Mouse (Mus musculus) neural tube, embryonic 14.5 days (tissue): Measurements from ENCODE around the gene Atp5h. TPM values are rescaled to one million over a fixed set of nuclear protein-coding genes. Genes with fewer than 3 reads are reported as not detected.

Experiments used
- ATAC-seq: fragments of 200-750 bp; cut with Nextera tagmentation; 2 replicates; pipeline ENCODE4 v1.8.0; 2017; ENCODE audit warnings: low read depth, mild to moderate bottlenecking, moderate TSS enrichment, moderate library complexity
- H3K27ac ChIP-seq: fragments of 300-500 bp; sonication (generic); 2 replicates; pipeline ENCODE4 v1.5.1; 2014; ENCODE audit warnings: low read depth, mild to moderate bottlenecking, control low read depth, low read length, moderate library complexity, mixed read lengths
- H3K27me3 ChIP-seq: fragments of 300-500 bp; sonication (generic); 2 replicates; pipeline ENCODE4 v1.6.1; 2014; ENCODE audit warnings: low read length; ENCODE audit not compliant: control insufficient read depth, insufficient read depth
- H3K36me3 ChIP-seq: fragments of 300-500 bp; sonication (generic); 2 replicates; pipeline ENCODE4 v1.6.1; 2014; ENCODE audit warnings: low read length, mixed read lengths; ENCODE audit not compliant: control insufficient read depth, insufficient read depth
- H3K4me1 ChIP-seq: fragments of 300-500 bp; sonication (generic); 2 replicates; pipeline ENCODE4 v1.6.1; 2014; ENCODE audit warnings: low read length; ENCODE audit not compliant: control insufficient read depth, insufficient read depth
- H3K4me2 ChIP-seq: fragments of 300-500 bp; sonication (generic); 2 replicates; pipeline ENCODE4 v1.6.1; 2014; ENCODE audit warnings: mild to moderate bottlenecking, low read depth, low read length, control low read depth
- H3K4me3 ChIP-seq: fragments of 300-500 bp; sonication (generic); 2 replicates; pipeline ENCODE4 v1.5.1; 2014; ENCODE audit warnings: low read depth, low read length, control low read depth, mixed read lengths
- H3K9ac ChIP-seq: fragments of 300-500 bp; sonication (generic); replicated peaks from 2 replicates; pipeline ENCODE4 v1.6.1; 2014; ENCODE audit warnings: low read depth, mild to moderate bottlenecking, control low read depth, low read length, mixed read lengths
- H3K9me3 ChIP-seq: fragments of 300-500 bp; sonication (generic); 2 replicates; pipeline ENCODE4 v1.6.1; 2016; ENCODE audit warnings: low read length; ENCODE audit not compliant: control insufficient read depth
- WGBS: fragments of 180-500 bp; shearing (Covaris S2); extraction: QIAGEN DNeasy Blood & Tissue Kit; methylation state at CpG from one replicate; pipeline ENCODE4 v1.1.7; 2014; 5-methylcytosine and 5-hydroxymethylcytosine counted together
- microRNA-seq: library from miRNA; unstranded; fragments of <30 nt; microRNA quantifications from one replicate; pipeline ENCODE4, GENCODE M21; 2016
- polyA plus RNA-seq: library from polyadenylated mRNA; unstranded; fragments of >200 nt; fragmentation: Nextera tagmentation; extraction: Ambion mirVana; gene quantifications from 2 replicates; pipeline ENCODE4 v1.2.1, GENCODE M21; 2014

Gene Atp5h
- polyA plus RNA-seq, 1 experiment from 2014 or later, result 1,005 TPM

GRCm38 (mm10) chr11:115370368-115370767 lies 49.4 kb downstream of the Atp5h start:
- ATAC-seq, result no peak
- Histone ChIP-seq H3K9ac (no peak overlapping the region), H3K4me1 (0 out of 2 replicates have a peak, but pooled peaks cover 7% of the 10 kb centered on the region), H3K4me2 (no peak overlapping the region), H3K9me3 (no peaks in the 10 kb centered on the region), H3K27ac (no peak overlapping the region), H3K4me3 (no peak overlapping the region), H3K27me3 (no peaks in the 10 kb centered on the region; the same call in 1 of the 2 replicates), H3K36me3 (no peaks in the 10 kb centered on the region)
- WGBS, result 53% methylated on average over 7 of the region's 7 CpGs

- peak within 1 kb of the TSS; percentile 74 for H3K27ac ChIP-seq
- H3K9me3 ChIP-seq, result no peaks in the 10 kb centered on the region
- no peaks in the 10 kb centered on the region for H3K27me3 ChIP-seq
- H3K4me3 ChIP-seq, result peak within 1 kb of the TSS; percentile 69
- H3K4me2 ChIP-seq, result peak within 1 kb of the TSS; percentile 89
- no peaks in the 10 kb centered on the region for H3K36me3 ChIP-seq
- ATAC-seq, result peak; percentile 78
- no peaks in the 10 kb centered on the region for H3K4me1 ChIP-seq
- under 1% methylated on average over 39 of the region's 39 CpGs for WGBS
- H3K9ac ChIP-seq, result peak within 1 kb of the TSS; percentile 65
Measured at GRCm38 (mm10) chr11:115367395-115367944, 52.3 kb downstream of the Atp5h start, which contains the start of gene Hid1. Hid1 (minus strand) TSS chr11:115367756.

GRCm38 (mm10) chr11:115366706-115367394 lies 52.9 kb downstream of the Atp5h start:
- under 1% methylated on average over 28 of the region's 28 CpGs for WGBS
- Histone ChIP-seq H3K27ac (peak overlapping the region; percentile 74), H3K36me3 (no peaks in the 10 kb centered on the region), H3K4me2 (peak overlapping the region; percentile 89), H3K4me1 (no peaks in the 10 kb centered on the region), H3K9ac (peak overlapping the region; percentile 65), H3K9me3 (no peaks in the 10 kb centered on the region), H3K27me3 (no peaks in the 10 kb centered on the region), H3K4me3 (peak overlapping the region; percentile 69)
- ATAC-seq, result peak; percentile 72

- Histone ChIP-seq H3K4me1 (no peaks in the 10 kb centered on the region), H3K9ac (peak overlapping the region; percentile 65)
Measured at GRCm38 (mm10) chr11:115366039-115366705, 53.6 kb downstream of the Atp5h start.

More at GRCm38 (mm10) chr11:115366039-115366705, 53.6 kb downstream of the Atp5h start:
- Histone ChIP-seq H3K27me3 (no peaks in the 10 kb centered on the region), H3K9me3 (no peaks in the 10 kb centered on the region), H3K36me3 (no peaks in the 10 kb centered on the region), H3K27ac (no peak overlapping the region), H3K4me2 (peak overlapping the region; percentile 89), H3K4me3 (peak overlapping the region; percentile 69)
- ATAC-seq, result peak; percentile 15; the same call in 1 of the 2 replicates
- WGBS, result 51% methylated on average over 7 of the region's 7 CpGs

Small RNAs within 50 kb of the gene (microRNA-seq; reads per million reads assigned to microRNA genes)
- not detected for gene Mir3968

Other genes starting within 250 kb of the Atp5h start
- gene Tmem104, start 232.5 kb downstream of the Atp5h start, polyA plus RNA-seq, result 8.9 and 10.8 TPM in 2 replicates
- 19.1 and 19.9 TPM in 2 replicates for gene Nat9, start 232.1 kb downstream of the Atp5h start, polyA plus RNA-seq
- gene Grin2c, start 152.7 kb downstream of the Atp5h start, polyA plus RNA-seq, result 0.24 and 0.45 TPM in 2 replicates
- 12.5 and 14.6 TPM in 2 replicates for gene Fdxr, start 142.9 kb downstream of the Atp5h start, polyA plus RNA-seq
- gene Fads6, start 122.3 kb downstream of the Atp5h start, polyA plus RNA-seq, result 1.4 and 1.9 TPM in 2 replicates
- 0.12 TPM in 1 of 2 replicates, not detected in the other for gene Otop2, start 112.8 kb downstream of the Atp5h start, polyA plus RNA-seq
- 0.13 and 0.16 TPM in 2 replicates for gene Ush1g, start 97.9 kb downstream of the Atp5h start, polyA plus RNA-seq
- gene Otop3, start 85.2 kb downstream of the Atp5h start, polyA plus RNA-seq, result 1.8 and 2.6 TPM in 2 replicates
- gene Hid1, start 52.2 kb downstream of the Atp5h start, polyA plus RNA-seq, result 41.7 and 45.7 TPM in 2 replicates
- gene Cdr2l, start 38.0 kb downstream of the Atp5h start, polyA plus RNA-seq, result 27.3 and 28.6 TPM in 2 replicates
- gene Mrpl58, start 16.2 kb downstream of the Atp5h start, polyA plus RNA-seq, result 207 and 211 TPM in 2 replicates
- 28.8 and 33.7 TPM in 2 replicates for gene Kctd2, start 166 bp upstream of the Atp5h start, polyA plus RNA-seq
- not detected in 2 replicates for gene Trim80, start 20.6 kb upstream of the Atp5h start, polyA plus RNA-seq
- gene Slc16a5, start 42.5 kb upstream of the Atp5h start, polyA plus RNA-seq, result 0.15 TPM in 2 replicates
- gene Armc7, start 55.7 kb upstream of the Atp5h start, polyA plus RNA-seq, result 15.5 and 19.4 TPM in 2 replicates
- 84.4 and 95.8 TPM in 2 replicates for gene Nt5c, start 71.9 kb upstream of the Atp5h start, polyA plus RNA-seq
- 1,282 and 1,347 TPM in 2 replicates for gene Jpt1, start 94.4 kb upstream of the Atp5h start, polyA plus RNA-seq
- gene Sumo2, start 116.3 kb upstream of the Atp5h start, polyA plus RNA-seq, result 994 and 1,036 TPM in 2 replicates
- 98.2 and 98.9 TPM in 2 replicates for gene Nup85, start 144.5 kb upstream of the Atp5h start, polyA plus RNA-seq
- 76.5 and 79.0 TPM in 2 replicates for gene Mrps7, start 184.0 kb upstream of the Atp5h start, polyA plus RNA-seq
- gene Gga3, start 184.1 kb upstream of the Atp5h start, polyA plus RNA-seq, result 35.2 and 43.1 TPM in 2 replicates
- 11.0 and 12.3 TPM in 2 replicates for gene Mif4gd, start 193.0 kb upstream of the Atp5h start, polyA plus RNA-seq
- gene Slc25a19, start 208.3 kb upstream of the Atp5h start, polyA plus RNA-seq, result 45.3 and 53.0 TPM in 2 replicates